Mouse (Mus musculus) megakaryocyte, embryonic 14.5 days (primary cell): ENCODE results near the gene Dennd1b. TPM values are rescaled to one million over a fixed set of nuclear protein-coding genes. Genes with fewer than 3 reads are reported as not detected.

ENCODE experiments used
- H3K27me3 ChIP-seq: replicated peaks from 2 replicates; pipeline ENCODE3; 2012; ENCODE audit warnings: inconsistent platforms
- H3K36me3 ChIP-seq: replicated peaks from 2 replicates; pipeline ENCODE3; 2012; ENCODE audit warnings: low read length, inconsistent platforms, mixed read lengths
- H3K4me1 ChIP-seq: 2 replicates; pipeline ENCODE4 v1.6.1; 2012; ENCODE audit warnings: inconsistent platforms
- H3K4me3 ChIP-seq: replicated peaks from 2 replicates; pipeline ENCODE3; 2012; ENCODE audit warnings: moderate library complexity, mild to moderate bottlenecking, inconsistent platforms
- H3K9me3 ChIP-seq: 2 replicates; pipeline ENCODE4 v1.6.1; 2012; ENCODE audit warnings: inconsistent platforms
- FLI1 ChIP-seq: IDR thresholded peaks from 2 replicates; pipeline ENCODE4 v1.6.1; 2012; ENCODE audit warnings: low read length, inconsistent platforms, mixed read lengths
- GATA1 ChIP-seq: IDR thresholded peaks from 3 replicates; pipeline ENCODE4 v1.6.1; 2012; ENCODE audit warnings: mixed read lengths, low read length, inconsistent platforms, borderline replicate concordance
- polyA plus RNA-seq: library from polyadenylated mRNA; stranded (reverse); fragments of >175 nt; gene quantifications from 2 replicates; pipeline ENCODE4 v1.2.3, GENCODE M21; 2012; ENCODE audit warnings: low replicate concordance; ENCODE audit not compliant: insufficient read depth

Dennd1b gene
- polyA plus RNA-seq, result 0.79 TPM in 1 of 2 replicates, not detected in the other

DNA sequence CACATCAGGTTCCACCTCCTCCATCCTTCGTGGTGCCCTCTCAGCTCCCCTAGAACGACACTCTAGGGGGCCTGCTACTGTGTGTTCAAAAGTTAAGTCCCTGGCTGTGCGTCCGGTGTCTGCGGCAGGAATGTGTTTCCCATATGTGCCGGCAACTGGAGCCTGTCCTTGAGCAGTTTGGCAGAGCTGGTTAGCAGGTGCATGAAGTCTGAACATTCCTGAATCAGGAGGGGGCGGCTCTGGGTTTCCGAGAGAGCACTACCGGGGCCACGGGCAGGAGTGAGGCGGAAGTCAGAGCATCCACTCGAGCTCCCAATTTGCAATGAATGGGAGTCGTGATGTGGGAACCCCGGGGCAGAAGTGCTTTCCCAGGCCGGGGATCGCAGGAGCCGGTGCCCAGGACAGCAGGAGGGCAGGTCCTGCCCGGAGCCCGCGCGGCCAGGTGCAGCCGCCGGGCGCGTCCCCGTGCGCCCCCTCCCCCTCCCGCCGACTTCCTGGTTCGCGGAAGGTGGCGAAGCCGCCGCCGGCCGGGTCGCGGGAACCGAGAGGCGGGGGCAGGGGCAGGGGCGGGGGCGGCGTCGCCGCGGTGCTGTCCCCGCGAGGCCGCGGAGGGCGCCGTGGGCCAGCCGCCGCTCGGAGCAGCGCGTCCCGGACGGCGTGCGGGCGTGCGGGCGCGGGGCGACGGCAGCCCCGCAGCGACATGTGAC is at the start of gene Dennd1b:
Gene Dennd1b, plus strand, starts transcription at position 275 of the 707 bp plus-strand sequence.
- Histone ChIP-seq H3K4me3 (peak within 1 kb of the TSS; percentile 95), H3K4me1 (peaks cover 42% of the 10 kb centered on the region), H3K36me3 (peaks cover 20% of the 10 kb centered on the region), H3K9me3 (no peaks in the 10 kb centered on the region), H3K27me3 (no peaks in the 10 kb centered on the region)
- TF ChIP-seq FLI1 (no peak), GATA1 (no peak)

DNA sequence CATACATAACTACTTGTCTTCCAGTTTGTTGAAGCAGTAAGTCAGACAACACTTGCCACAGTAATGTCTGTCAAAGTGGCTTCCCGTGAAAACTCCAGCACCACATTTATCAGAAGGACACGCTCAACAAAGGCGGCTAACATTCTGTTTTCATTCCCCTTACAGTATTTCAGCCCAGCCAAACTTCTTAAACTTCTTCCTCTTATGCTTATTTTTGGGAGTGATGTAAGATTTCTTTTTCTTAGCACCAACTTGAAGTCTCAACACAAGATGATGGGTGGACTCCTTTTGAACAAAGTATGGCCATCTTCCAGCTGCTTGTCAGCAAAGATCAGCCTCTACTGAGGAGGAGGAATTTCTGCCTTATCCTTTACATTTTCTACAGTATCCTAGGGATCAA is 47.6 kb upstream of the Dennd1b start:
- Histone ChIP-seq H3K36me3 (no peaks in the 10 kb centered on the region), H3K9me3 (no peaks in the 10 kb centered on the region; the same call in 1 of the 2 replicates), H3K27me3 (no peaks in the 10 kb centered on the region), H3K4me3 (no peak overlapping the region), H3K4me1 (peaks cover 9% of the 10 kb centered on the region)
- TF ChIP-seq GATA1 (no peak), FLI1 (no peak)

DNA sequence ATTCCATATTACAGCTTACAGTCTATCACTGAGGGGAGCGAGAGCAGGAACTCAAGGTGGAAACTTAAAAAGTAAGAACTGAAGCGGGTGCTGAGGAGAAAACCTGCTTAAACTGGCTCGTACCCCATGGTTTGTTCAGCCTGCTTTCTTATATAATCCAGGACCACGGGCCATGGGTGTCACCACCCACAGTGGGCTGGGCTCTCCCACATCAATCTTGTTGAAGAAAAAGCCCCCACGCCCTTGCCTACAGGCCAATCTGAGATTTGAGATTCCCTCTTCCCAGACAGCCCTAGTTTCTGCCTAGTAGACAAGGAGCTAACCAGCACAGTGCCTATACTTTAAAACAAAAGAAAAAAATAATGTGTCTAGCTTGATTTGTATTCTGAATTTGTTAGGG is 43.6 kb upstream of the Dennd1b start:
- Histone ChIP-seq H3K27me3 (no peaks in the 10 kb centered on the region), H3K4me3 (no peak overlapping the region), H3K4me1 (no peaks in the 10 kb centered on the region; the same call in 1 of the 2 replicates), H3K9me3 (no peaks in the 10 kb centered on the region; the same call in 1 of the 2 replicates), H3K36me3 (no peaks in the 10 kb centered on the region)
- no peak for TF ChIP-seq FLI1
- TF ChIP-seq GATA1, result no peak

DNA sequence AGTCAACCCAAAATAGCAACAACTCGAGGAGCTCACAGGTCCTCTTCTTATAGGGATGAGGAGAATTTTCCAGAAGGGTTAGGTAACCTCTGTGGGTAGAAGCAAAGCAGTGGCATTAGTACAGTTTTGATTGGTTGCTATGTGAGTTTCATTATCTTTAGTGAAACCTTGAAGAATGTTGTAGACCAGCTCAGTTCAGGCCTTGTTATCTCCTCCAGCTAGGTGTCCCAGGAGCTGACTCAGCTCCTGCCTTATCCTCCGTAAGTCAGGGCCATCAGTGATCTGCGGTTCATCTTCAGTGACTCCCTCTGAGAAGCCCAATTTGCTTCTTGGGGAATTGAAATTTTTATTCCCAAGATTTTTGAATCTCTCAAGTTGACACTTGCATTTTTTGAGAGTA is 43.2 kb upstream of the Dennd1b start:
- H3K4me3 ChIP-seq, result no peak overlapping the region
- no peaks in the 10 kb centered on the region for H3K27me3 ChIP-seq
- no peaks in the 10 kb centered on the region; the same call in 1 of the 2 replicates for H3K9me3 ChIP-seq
- no peaks in the 10 kb centered on the region; the same call in 1 of the 2 replicates for H3K4me1 ChIP-seq
- TF ChIP-seq FLI1, result no peak
- TF ChIP-seq GATA1, result no peak
- no peaks in the 10 kb centered on the region for H3K36me3 ChIP-seq

DNA sequence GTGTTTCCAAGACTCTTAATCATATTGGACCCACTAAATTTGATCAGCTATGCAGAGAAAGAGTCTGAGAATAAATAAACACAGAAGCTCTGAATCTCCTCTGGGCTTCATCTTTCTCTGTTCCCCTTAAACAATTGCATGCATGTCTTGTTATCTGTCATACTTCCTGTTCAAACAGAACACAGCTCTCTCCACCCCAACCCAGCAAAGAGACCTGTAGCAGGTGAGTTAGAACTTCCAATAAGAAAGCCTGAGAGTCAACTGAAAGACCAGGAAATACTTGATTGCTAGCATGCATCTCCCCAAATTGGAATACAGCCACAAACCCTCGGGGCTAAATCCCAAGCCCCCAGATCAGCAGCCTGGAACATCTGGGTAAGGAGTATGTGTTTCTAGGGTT is 42.4 kb upstream of the Dennd1b start:
- Histone ChIP-seq H3K4me3 (no peak overlapping the region), H3K27me3 (no peaks in the 10 kb centered on the region), H3K4me1 (no peaks in the 10 kb centered on the region; the same call in 1 of the 2 replicates), H3K36me3 (no peaks in the 10 kb centered on the region), H3K9me3 (no peaks in the 10 kb centered on the region; the same call in 1 of the 2 replicates)
- TF ChIP-seq FLI1, result no peak
- no peak for TF ChIP-seq GATA1

DNA sequence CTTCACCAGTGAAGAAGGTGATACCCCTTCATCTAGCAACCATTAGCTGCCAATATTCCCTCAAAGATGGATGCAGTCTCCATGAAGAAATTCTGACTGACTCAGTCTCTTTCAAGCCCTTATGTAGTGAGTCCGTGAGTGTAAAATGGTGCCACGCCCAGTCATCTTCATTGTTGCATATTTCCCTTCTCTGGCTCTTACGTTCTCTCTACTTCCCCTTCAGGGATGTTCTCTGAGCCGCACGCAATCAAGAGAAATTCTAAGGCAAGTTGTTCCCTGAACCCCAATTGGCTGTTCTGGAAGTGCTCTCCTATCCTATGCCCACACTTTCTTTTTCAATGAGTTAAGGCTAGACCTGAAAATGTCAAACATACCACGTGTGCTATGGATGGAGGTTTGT is 40.3 kb upstream of the Dennd1b start:
- H3K4me3 ChIP-seq, result no peak overlapping the region
- H3K36me3 ChIP-seq, result no peaks in the 10 kb centered on the region
- no peak for TF ChIP-seq GATA1
- TF ChIP-seq FLI1, result no peak
- H3K27me3 ChIP-seq, result no peaks in the 10 kb centered on the region
- H3K4me1 ChIP-seq, result no peaks in the 10 kb centered on the region; the same call in 1 of the 2 replicates
- H3K9me3 ChIP-seq, result no peaks in the 10 kb centered on the region

DNA sequence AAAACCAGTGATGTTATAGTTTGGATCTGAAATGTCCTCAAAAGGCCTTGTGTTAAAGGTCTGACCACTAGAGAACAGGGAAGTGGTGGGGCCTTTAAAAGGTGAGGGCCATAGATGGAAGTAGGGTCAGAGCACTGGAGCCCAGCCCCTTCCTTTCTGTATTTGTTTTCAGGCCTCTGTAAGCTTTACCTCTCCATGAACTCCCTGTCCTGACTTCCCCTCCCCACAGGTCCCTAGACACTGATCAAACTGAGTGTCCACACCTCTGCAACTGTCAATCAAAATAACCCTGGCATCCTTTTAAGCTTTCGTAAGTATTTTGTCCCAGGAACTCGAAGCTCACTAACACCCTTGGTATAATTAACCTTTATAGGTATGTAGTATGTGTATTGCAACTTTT is 39.0 kb upstream of the Dennd1b start:
- Histone ChIP-seq H3K4me3 (no peak overlapping the region), H3K36me3 (no peaks in the 10 kb centered on the region), H3K4me1 (peaks cover 11% of the 10 kb centered on the region), H3K27me3 (no peaks in the 10 kb centered on the region), H3K9me3 (no peaks in the 10 kb centered on the region)
- TF ChIP-seq GATA1 (no peak), FLI1 (no peak)

DNA sequence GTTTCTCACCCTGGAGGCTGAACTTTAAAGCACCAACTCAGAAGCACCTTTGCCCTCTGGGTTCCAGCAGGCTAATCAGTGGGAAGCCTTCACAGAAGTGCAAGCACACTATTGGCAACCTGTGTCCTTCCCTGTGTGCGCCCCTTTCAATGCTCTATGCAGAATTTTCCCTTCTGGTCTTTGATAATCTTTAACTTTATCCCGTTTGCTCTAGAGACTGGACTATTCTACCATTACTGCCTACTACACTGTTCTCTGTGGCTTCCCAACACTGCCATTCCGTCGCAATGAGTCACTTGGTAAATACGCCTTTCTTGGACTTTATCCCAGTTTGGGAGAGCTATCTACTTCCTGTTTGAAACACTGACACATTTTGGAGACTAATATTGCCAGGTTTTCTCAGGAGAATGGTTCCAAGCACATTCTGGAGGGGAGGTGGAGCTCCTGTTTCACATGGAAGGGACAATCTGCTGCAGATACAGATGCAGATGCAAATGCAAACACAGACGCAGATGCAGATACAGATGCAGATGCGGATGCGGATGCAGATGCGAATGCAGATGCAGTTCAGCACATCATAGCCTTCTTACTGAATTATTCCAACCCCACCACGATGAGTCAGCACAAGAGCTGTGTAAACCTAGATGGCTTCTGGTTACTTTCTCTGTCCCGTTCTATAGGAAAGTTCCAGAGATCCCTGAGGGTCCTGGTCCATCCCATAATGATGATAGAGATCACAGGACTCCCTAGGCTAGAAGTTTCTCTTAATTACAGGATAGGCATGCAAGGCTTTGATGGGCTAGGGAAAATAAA is 34.4 kb upstream of the Dennd1b start:
- H3K36me3 ChIP-seq, result no peaks in the 10 kb centered on the region
- peaks cover 27% of the 10 kb centered on the region for H3K4me1 ChIP-seq
- TF ChIP-seq FLI1 (no peak), GATA1 (no peak)
- no peaks in the 10 kb centered on the region for H3K9me3 ChIP-seq
- H3K4me3 ChIP-seq, result peak overlapping the region; percentile 29
- H3K27me3 ChIP-seq, result no peaks in the 10 kb centered on the region

DNA sequence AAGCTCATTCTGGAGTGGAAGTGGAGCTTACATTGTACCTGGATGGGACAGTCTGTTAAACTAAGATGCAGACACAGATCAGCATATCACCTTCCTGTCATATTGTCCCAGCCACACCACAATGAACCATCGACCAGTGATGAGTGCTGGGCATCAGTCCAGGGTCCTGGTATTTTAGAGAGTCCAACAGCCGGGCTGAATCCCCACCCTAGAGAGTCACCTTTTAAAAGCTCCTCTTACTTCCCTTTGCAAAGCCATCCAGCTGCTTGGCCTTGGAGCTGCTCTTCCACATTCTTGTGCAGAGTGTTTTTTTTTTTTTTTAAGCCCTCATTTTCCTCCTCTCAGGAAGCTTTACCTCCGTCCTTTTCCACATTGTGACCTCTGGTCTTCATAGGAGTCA is 33.2 kb upstream of the Dennd1b start:
- no peaks in the 10 kb centered on the region for H3K27me3 ChIP-seq
- TF ChIP-seq FLI1, result no peak
- no peak for TF ChIP-seq GATA1

DNA sequence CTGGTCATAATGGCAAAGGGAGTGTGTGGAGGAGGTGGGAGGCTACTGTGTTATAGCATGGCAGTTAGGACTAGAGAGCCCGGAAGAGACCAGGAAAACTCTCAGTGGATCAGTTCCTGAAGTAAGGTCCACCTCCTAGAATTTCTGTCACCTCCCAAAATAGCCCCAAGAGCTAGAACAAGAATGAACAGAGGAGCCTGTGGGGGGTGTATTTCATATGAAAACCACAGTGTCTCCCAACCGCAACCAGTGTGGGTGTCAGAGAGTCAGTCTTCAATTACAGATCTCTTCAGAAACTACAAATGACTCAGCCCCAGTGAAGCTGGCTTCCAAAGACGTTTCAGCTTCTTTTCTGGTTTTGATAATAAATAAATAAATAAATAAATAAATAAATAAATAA is 32.4 kb upstream of the Dennd1b start:
- Histone ChIP-seq H3K4me3 (no peak overlapping the region), H3K27me3 (no peaks in the 10 kb centered on the region), H3K36me3 (no peaks in the 10 kb centered on the region), H3K4me1 (peaks cover 27% of the 10 kb centered on the region), H3K9me3 (no peaks in the 10 kb centered on the region)
- no peak for TF ChIP-seq FLI1

More for the DNA sequence above, 33.2 kb upstream of the Dennd1b start:
- peaks cover 27% of the 10 kb centered on the region for H3K4me1 ChIP-seq
- no peaks in the 10 kb centered on the region for H3K36me3 ChIP-seq
- no peak overlapping the region for H3K4me3 ChIP-seq
- H3K9me3 ChIP-seq, result no peaks in the 10 kb centered on the region
